In the genomic region with DNA sequence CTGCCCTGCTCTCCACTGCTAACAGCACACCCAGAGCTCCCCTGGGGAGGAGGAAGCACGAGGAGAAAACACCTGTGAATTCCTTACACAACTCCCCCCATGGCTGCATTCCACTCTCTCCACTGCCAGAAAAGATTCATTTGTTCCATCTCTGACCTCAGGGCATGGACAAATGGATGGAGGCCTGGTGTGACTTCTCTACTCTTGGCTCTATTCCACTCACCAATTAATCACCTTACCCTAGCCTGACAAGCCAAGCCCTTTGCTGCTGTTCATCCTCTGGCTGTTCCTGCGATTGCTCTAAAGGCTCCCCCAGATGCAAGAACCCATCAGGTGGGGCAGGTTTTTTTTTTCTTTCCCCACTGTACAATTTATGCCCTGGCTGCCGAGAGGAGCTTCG, we compare ENCODE assay signal across 18 mouse cellular contexts.
DNase-seq lines count a peak whose midpoint lies in the region; ATAC-seq and TF ChIP-seq lines count a peak whose summit lies in the region.
"Had no signal": no experiment of that assay in that cellular context is flagged by ENCODE, and none has a peak within 500 bp of the region (broad histone marks: within the 10 kb centered on the region; RNA-seq: fewer than 3 reads in every experiment).

No protein-coding gene starts in this region.

- WGBS in lung, embryonic 14.5 days, result 32% methylated on average over 4 of the region's 4 CpGs
- WGBS in embryonic facial prominence, embryonic 10.5 days, result 69% methylated on average over 4 of the region's 4 CpGs

- no peaks in the 10 kb centered on the region for H3K9me3 ChIP-seq in lung, embryonic 14.5 days (ENCODE audit: low read depth, low read length)
- H3K9me3 ChIP-seq in embryonic facial prominence, embryonic 10.5 days, result no peaks in the 10 kb centered on the region
- H3K9me3 ChIP-seq: embryonic facial prominence, embryonic 12.5 days; forebrain, embryonic 12.5 days; G1E; hindbrain, embryonic 12.5 days; midbrain, embryonic 12.5 days had no signal

- no peak overlapping the region for H3K4me2 ChIP-seq in lung, embryonic 14.5 days
- H3K4me2 ChIP-seq: embryonic facial prominence, embryonic 12.5 days; forebrain, embryonic 12.5 days; hindbrain, embryonic 12.5 days; midbrain, embryonic 12.5 days had no signal

- H3K27me3 ChIP-seq in lung, embryonic 14.5 days (ENCODE audit: insufficient read depth, low read length), result no peaks in the 10 kb centered on the region
- no peaks in the 10 kb centered on the region for H3K27me3 ChIP-seq in embryonic facial prominence, embryonic 10.5 days (replicated peaks; ENCODE audit: low read depth, poor library complexity, severe bottlenecking)
- H3K27me3 ChIP-seq: embryonic facial prominence, embryonic 12.5 days; forebrain, embryonic 12.5 days; hindbrain, embryonic 12.5 days; midbrain, embryonic 12.5 days had no signal

- no peaks in the 10 kb centered on the region for H3K4me1 ChIP-seq in lung, embryonic 14.5 days (ENCODE audit: insufficient read depth)
- H3K4me1 ChIP-seq in embryonic facial prominence, embryonic 10.5 days, result peaks cover 4% of the 10 kb centered on the region; the same call in 1 of the 2 replicates
- H3K4me1 ChIP-seq: forebrain, embryonic 12.5 days; midbrain, embryonic 12.5 days had no signal

- intact Hi-C loops in heart, postnatal 14 days (cut with DNase I), result no loop called here

- H3K36me3 ChIP-seq in lung, embryonic 14.5 days (ENCODE audit: insufficient read depth), result no peaks in the 10 kb centered on the region
- no peaks in the 10 kb centered on the region for H3K36me3 ChIP-seq in embryonic facial prominence, embryonic 10.5 days (replicated peaks)
- H3K36me3 ChIP-seq: embryonic facial prominence, embryonic 12.5 days; forebrain, embryonic 12.5 days; G1E; hindbrain, embryonic 12.5 days; midbrain, embryonic 12.5 days had no signal

- ATAC-seq in lung, embryonic 14.5 days (ENCODE audit: insufficient read depth), result peak; percentile 35; the same call in 1 of the 2 replicates

- peak; percentile 77 for DNase-seq in heart, adult 11 months
- DNase-seq in heart, postnatal 14 days, result no peak
- DNase-seq in lung, embryonic 14.5 days, result peak; percentile 56
- DNase-seq in lung, postnatal 25 days (ENCODE audit: low spot score), result no peak
- DNase-seq in embryonic facial prominence, embryonic 10.5 days (ENCODE audit: low spot score), result no peak
- DNase-seq in yolk sac, embryonic 10.5 days (ENCODE audit: low spot score), result peak; percentile 2
- DNase-seq in frontal cortex, postnatal 10 days (ENCODE audit: low spot score in 2 of 2), result no peak
- DNase-seq in gastrocnemius, postnatal 10 days, result no peak
- DNase-seq: cerebellum, adult 18-20 months; layer of hippocampus, adult 9-11 months; lung, postnatal 14 days; thymus, postnatal 4 days had no signal

- H3K4me3 ChIP-seq in lung, embryonic 14.5 days (ENCODE audit: low read depth, low read length), result no peak overlapping the region
- no peak overlapping the region for H3K4me3 ChIP-seq in embryonic facial prominence, embryonic 10.5 days
- H3K4me3 ChIP-seq: embryonic facial prominence, embryonic 12.5 days; forebrain, embryonic 12.5 days; hindbrain, embryonic 12.5 days; midbrain, embryonic 12.5 days had no signal

- no peak for TF ChIP-seq CTCF in lung, embryonic 14.5 days (IDR thresholded peaks at IDR 0.05; ENCODE audit: low read depth)

- no peak overlapping the region for H3K27ac ChIP-seq in lung, embryonic 14.5 days (ENCODE audit: low read depth)
- 0 out of 2 replicates have a peak overlapping the region, but pooled peaks have one; percentile 51 for H3K27ac ChIP-seq in embryonic facial prominence, embryonic 10.5 days (replicated peaks)
- H3K27ac ChIP-seq: embryonic facial prominence, embryonic 12.5 days; forebrain, embryonic 12.5 days; hindbrain, embryonic 12.5 days; liver, embryonic 14.5 days; midbrain, embryonic 12.5 days had no signal

- H3K9ac ChIP-seq in lung, embryonic 14.5 days, result no peak overlapping the region
- H3K9ac ChIP-seq: embryonic facial prominence, embryonic 12.5 days; forebrain, embryonic 12.5 days; hindbrain, embryonic 12.5 days; liver, embryonic 14.5 days; midbrain, embryonic 12.5 days had no signal

Comparison
In these comparisons a context has a peak if more than half of its experiments do, and no peak if none do; other contexts are left out.
1. DNase-seq: peak in heart, adult 11 months (single experiment), lung, embryonic 14.5 days (single experiment) and yolk sac, embryonic 10.5 days (single experiment); none in heart, postnatal 14 days (0 of 2), lung, postnatal 25 days (single experiment), embryonic facial prominence, embryonic 10.5 days (single experiment), frontal cortex, postnatal 10 days (0 of 2) and gastrocnemius, postnatal 10 days (single experiment).